Mouse (Mus musculus) MEL (cell line): Measurements from ENCODE around the gene 1190005I06Rik. TPM values are rescaled to one million over a fixed set of nuclear protein-coding genes. Genes with fewer than 3 reads are reported as not detected.

Experiments
- DNase-seq: peaks from one replicate; pipeline ENCODE4 v3.0.0; 2011; ENCODE audit warnings: low read depth, low spot score
- H3K27ac ChIP-seq: 2 replicates; pipeline ENCODE4 v1.5.1; 2012; ENCODE audit warnings: low read depth, mild to moderate bottlenecking, control low read depth, low read length, moderate library complexity; ENCODE audit not compliant: control insufficient read depth
- H3K27me3 ChIP-seq, 2 experiments: fragments of 150-350 bp in 1 of 2; sonication (generic) in 1 of 2; 2 replicates each; pipeline ENCODE4 v1.6.1; 2012; ENCODE audit warnings: low read length in 2 of 2, mild to moderate bottlenecking in 2 of 2, improper control_type of control experiment in 1 of 2, moderate library complexity in 1 of 2; ENCODE audit not compliant: insufficient read depth in 2 of 2, control insufficient read depth in 1 of 2
- H3K36me3 ChIP-seq, 2 experiments: 2 replicates each; pipeline ENCODE4 v1.6.1; 2012 to 2014; ENCODE audit warnings: low read length in 2 of 2, improper control_type of control experiment in 1 of 2, inconsistent platforms in 1 of 2, mild to moderate bottlenecking in 1 of 2; ENCODE audit not compliant: insufficient read depth in 2 of 2, control insufficient read depth in 1 of 2
- H3K4me1 ChIP-seq, 2 experiments: fragments of 150-350 bp in 1 of 2; sonication (generic) in 1 of 2; 2 replicates each; pipeline ENCODE4 v1.6.1; 2012; ENCODE audit warnings: low read length in 2 of 2, improper control_type of control experiment in 1 of 2, mild to moderate bottlenecking in 1 of 2; ENCODE audit not compliant: insufficient read depth in 2 of 2, control insufficient read depth in 1 of 2
- H3K4me3 ChIP-seq, 2 experiments: fragments of 150-350 bp in 1 of 2; sonication (generic) in 1 of 2; 2 replicates each; pipeline ENCODE4 v1.5.1; 2012; ENCODE audit warnings: low read depth in 2 of 2, low read length in 2 of 2, mild to moderate bottlenecking in 2 of 2, moderate library complexity in 2 of 2, control low read depth in 1 of 2, improper control_type of control experiment in 1 of 2; ENCODE audit not compliant: control insufficient read depth in 1 of 2, insufficient read depth in 1 of 2
- H3K79me2 ChIP-seq: 2 replicates; pipeline ENCODE4 v1.6.1; 2012; ENCODE audit warnings: mild to moderate bottlenecking, low read length, moderate library complexity; ENCODE audit not compliant: control insufficient read depth, poor library complexity, insufficient read depth
- H3K9ac ChIP-seq: 2 replicates; pipeline ENCODE4 v1.6.1; 2012; ENCODE audit warnings: low read depth, mild to moderate bottlenecking, control low read depth, low read length, moderate library complexity; ENCODE audit not compliant: control insufficient read depth, poor library complexity, severe bottlenecking
- H3K9me3 ChIP-seq: fragments of 150-350 bp; sonication (generic); replicated peaks from 2 replicates; pipeline ENCODE4 v1.6.1; 2012; ENCODE audit warnings: mild to moderate bottlenecking, low read length, improper control_type of control experiment, moderate library complexity; ENCODE audit not compliant: insufficient read depth
- CTCF ChIP-seq, 3 experiments: IDR thresholded peaks in 2 of 3; conservative IDR thresholded peaks in 1 of 3; 2 replicates each; pipeline ENCODE4 v1.5.1; 2011 to 2012; ENCODE audit warnings: low read length in 3 of 3, low read depth in 2 of 3, mild to moderate bottlenecking in 2 of 3, improper control_type of control experiment in 1 of 3, inconsistent platforms in 1 of 3, mixed read lengths in 1 of 3, moderate library complexity in 1 of 3; ENCODE audit not compliant: control insufficient read depth in 1 of 3, insufficient read depth in 1 of 3, poor library complexity in 1 of 3, severe bottlenecking in 1 of 3
- E2F4 ChIP-seq: IDR thresholded peaks from 2 replicates; pipeline ENCODE4 v1.6.1; 2011; ENCODE audit warnings: low read depth, low read length, improper control_type of control experiment, borderline replicate concordance
- GABPA ChIP-seq: IDR thresholded peaks from 2 replicates; pipeline ENCODE4 v1.6.1; 2012; ENCODE audit warnings: low read depth, mild to moderate bottlenecking, inconsistent platforms, low read length, improper control_type of control experiment, moderate library complexity
- GATA1 ChIP-seq: IDR thresholded peaks from 2 replicates; pipeline ENCODE4 v1.6.1; 2011; ENCODE audit warnings: low read depth, low read length, improper control_type of control experiment
- MAX ChIP-seq: IDR thresholded peaks from 2 replicates; pipeline ENCODE4 v1.6.1; 2011; ENCODE audit warnings: low read length, improper control_type of control experiment
- MEF2A ChIP-seq: IDR thresholded peaks from 2 replicates; pipeline ENCODE4 v1.6.1; 2014; ENCODE audit warnings: low read depth, mild to moderate bottlenecking, inconsistent platforms, low read length, improper control_type of control experiment; ENCODE audit not compliant: poor library complexity, insufficient replicate concordance, severe bottlenecking; ENCODE audit errors: extremely low read depth
- MXI1 ChIP-seq: IDR thresholded peaks from 2 replicates; pipeline ENCODE4 v1.6.1; 2011; ENCODE audit warnings: mild to moderate bottlenecking, low read depth, low read length, improper control_type of control experiment
- NELFE ChIP-seq: IDR thresholded peaks from 2 replicates; pipeline ENCODE4 v1.6.1; 2011; ENCODE audit warnings: low read depth, low read length, improper control_type of control experiment
- NRF1 ChIP-seq: IDR thresholded peaks from 2 replicates; pipeline ENCODE4 v1.6.1; 2014; ENCODE audit warnings: low read depth, mild to moderate bottlenecking, inconsistent platforms, low read length, improper control_type of control experiment, moderate library complexity; ENCODE audit not compliant: poor library complexity, insufficient read depth, severe bottlenecking
- POLR2A ChIP-seq, 2 experiments: IDR thresholded peaks; 2 replicates each; pipeline ENCODE4 v1.6.1; 2011 to 2012; ENCODE audit warnings: low read length in 2 of 2, mild to moderate bottlenecking in 2 of 2, control low read depth in 1 of 2, improper control_type of control experiment in 1 of 2, low read depth in 1 of 2, moderate library complexity in 1 of 2; ENCODE audit not compliant: control insufficient read depth in 1 of 2, insufficient read depth in 1 of 2, poor library complexity in 1 of 2
- RAD21 ChIP-seq: IDR thresholded peaks from 2 replicates; pipeline ENCODE4 v1.6.1; 2011; ENCODE audit warnings: mild to moderate bottlenecking, low read depth, low read length, improper control_type of control experiment
- RCOR1 ChIP-seq: IDR thresholded peaks from 2 replicates; pipeline ENCODE4 v1.6.1; 2012; ENCODE audit warnings: low read depth, mild to moderate bottlenecking, inconsistent platforms, low read length, improper control_type of control experiment
- SMC3 ChIP-seq: IDR thresholded peaks from 2 replicates; pipeline ENCODE4 v1.6.1; 2011; ENCODE audit warnings: low read depth, low read length, improper control_type of control experiment
- TBP ChIP-seq: IDR thresholded peaks from 2 replicates; pipeline ENCODE4 v1.8.0; 2011; ENCODE audit warnings: low read depth, low read length, improper control_type of control experiment
- TCF12 ChIP-seq: IDR thresholded peaks from 2 replicates; pipeline ENCODE4 v1.6.1; 2014; ENCODE audit warnings: low read depth, mild to moderate bottlenecking, inconsistent platforms, low read length, improper control_type of control experiment, moderate library complexity
- UBTF ChIP-seq: IDR thresholded peaks from 2 replicates; pipeline ENCODE4 v1.6.1; 2012; ENCODE audit warnings: low read depth, mild to moderate bottlenecking, inconsistent platforms, low read length, improper control_type of control experiment, moderate library complexity, borderline replicate concordance; ENCODE audit not compliant: insufficient read depth
- ZKSCAN1 ChIP-seq: IDR thresholded peaks from 2 replicates; pipeline ENCODE4 v1.6.1; 2012; ENCODE audit warnings: low read depth, mild to moderate bottlenecking, inconsistent platforms, low read length, improper control_type of control experiment, moderate library complexity
- polyA plus RNA-seq, 2 experiments: library from polyadenylated mRNA; stranded (reverse) in 1 of 2; unstranded in 1 of 2; fragments of >175 nt in 1 of 2; fragments of >200 nt in 1 of 2; gene quantifications; 2 replicates each; pipeline versions ENCODE4 v1.2.1 to v1.2.4; 2012; ENCODE audit warnings: low replicate concordance in 2 of 2, low read depth in 1 of 2; ENCODE audit not compliant: insufficient read length in 2 of 2, insufficient read depth in 1 of 2, missing spikeins in 1 of 2
- total RNA-seq: library from RNA; depleted of rRNA; stranded (reverse); fragments of 300-350 nt; gene quantifications from 2 replicates; pipeline ENCODE4 v1.2.3, GENCODE M21; 2012

Gene 1190005I06Rik
- total and polyA plus RNA-seq, 3 experiments = 2.1 to 2.3 TPM; not detected in 1

DNA sequence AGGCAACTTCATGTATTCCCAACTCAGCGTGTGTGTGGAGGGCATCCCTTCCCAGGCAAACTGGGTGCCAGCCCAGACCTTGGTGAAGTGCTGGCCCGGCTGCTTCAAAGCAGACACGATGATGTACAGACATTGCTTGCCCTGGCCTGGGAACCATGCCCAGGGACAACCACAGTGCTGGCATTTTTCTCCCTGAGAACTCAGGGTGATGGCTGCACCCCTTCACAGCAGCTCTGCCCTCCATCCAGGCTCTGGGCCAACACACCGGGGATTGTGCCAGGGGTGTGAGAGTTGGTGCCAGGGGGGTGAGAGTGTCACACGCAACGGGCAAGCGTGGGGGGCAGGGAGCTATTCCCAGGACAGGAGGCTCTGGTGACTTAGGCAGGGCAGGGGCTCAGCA, 2.8 kb downstream of the 1190005I06Rik start:
- H3K4me3 ChIP-seq = no peak overlapping the region
- H3K4me1 ChIP-seq = peaks cover 0 to 5% of the 10 kb centered on the region in 2 experiments; a peak in 1 of 4 replicates
- no peaks in the 10 kb centered on the region for H3K79me2 ChIP-seq
- H3K9ac ChIP-seq = no peak overlapping the region
- H3K27ac ChIP-seq = no peak overlapping the region
- no peaks in the 10 kb centered on the region for H3K9me3 ChIP-seq
- no peaks in the 10 kb centered on the region for H3K36me3 ChIP-seq
- DNase-seq = no peak
- TF ChIP-seq MXI1 = no peak
- no peak for TF ChIP-seq NELFE
- no peak for TF ChIP-seq E2F4
- TF ChIP-seq CTCF (IDR thresholded peaks at IDR 0.05 in 2 of 3, conservative IDR thresholded peaks at IDR 0.05 in 1 of 3; ENCODE audit: control insufficient read depth in 1 of 3, insufficient read depth in 1 of 3, low read depth in 2 of 3, low read length in 3 of 3, poor library complexity in 1 of 3, severe bottlenecking in 1 of 3) = no peak
- no peak for TF ChIP-seq UBTF
- no peak for TF ChIP-seq RAD21
- no peak for TF ChIP-seq TCF12
- no peak for TF ChIP-seq MAX
- no peaks in the 10 kb centered on the region for H3K27me3 ChIP-seq

DNA sequence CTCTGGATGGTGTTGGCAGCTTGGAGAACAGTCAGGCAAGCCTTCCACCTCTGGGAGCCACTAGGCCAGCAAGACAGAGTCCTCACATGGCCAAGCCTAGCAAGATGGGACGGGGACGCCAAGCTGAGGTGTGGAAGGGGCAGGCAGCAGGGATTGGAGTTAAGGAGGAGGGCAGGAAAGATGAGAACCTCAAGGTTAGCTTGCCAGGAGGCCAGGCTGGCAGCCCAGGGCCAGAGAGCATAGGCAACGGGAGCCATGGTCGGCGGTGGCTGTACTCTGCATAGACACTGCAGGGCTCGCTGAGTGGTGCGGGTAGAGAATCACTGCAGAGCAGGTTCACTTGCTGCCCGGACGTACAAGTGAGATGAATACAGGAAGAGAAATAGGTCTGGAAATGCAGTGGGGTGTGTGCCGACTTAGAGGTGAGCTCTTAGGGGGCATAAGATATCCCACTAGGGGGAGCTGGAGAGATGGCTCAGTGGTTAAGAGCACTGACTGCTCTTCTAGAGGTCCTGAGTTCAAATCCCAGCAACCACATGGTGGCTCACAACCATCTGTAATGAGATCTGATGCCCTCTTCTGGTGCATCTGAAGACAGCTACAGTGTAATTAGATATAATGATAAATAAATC, 5.3 kb downstream of the 1190005I06Rik start:
- no peaks in the 10 kb centered on the region for H3K9me3 ChIP-seq
- H3K9ac ChIP-seq = no peak overlapping the region
- H3K36me3 ChIP-seq = no peaks in the 10 kb centered on the region
- DNase-seq = peak; percentile 50
- peaks cover 0 to 5% of the 10 kb centered on the region in 2 experiments; a peak in 1 of 4 replicates for H3K4me1 ChIP-seq
- TF ChIP-seq CTCF (IDR thresholded peaks at IDR 0.05 in 2 of 3, conservative IDR thresholded peaks at IDR 0.05 in 1 of 3; ENCODE audit: control insufficient read depth in 1 of 3, insufficient read depth in 1 of 3, low read depth in 2 of 3, low read length in 3 of 3, poor library complexity in 1 of 3, severe bottlenecking in 1 of 3) (peak; percentile 3 to 19 (median 14); a peak in 2 of 6 replicates), GABPA (no peak), ZKSCAN1 (no peak), TBP (peak; percentile 60; the same call in 1 of the 2 replicates)
- no peak overlapping the region for H3K27ac ChIP-seq
- H3K4me3 ChIP-seq = no peak overlapping the region
- H3K27me3 ChIP-seq = no peaks in the 10 kb centered on the region
- H3K79me2 ChIP-seq = no peaks in the 10 kb centered on the region

DNA sequence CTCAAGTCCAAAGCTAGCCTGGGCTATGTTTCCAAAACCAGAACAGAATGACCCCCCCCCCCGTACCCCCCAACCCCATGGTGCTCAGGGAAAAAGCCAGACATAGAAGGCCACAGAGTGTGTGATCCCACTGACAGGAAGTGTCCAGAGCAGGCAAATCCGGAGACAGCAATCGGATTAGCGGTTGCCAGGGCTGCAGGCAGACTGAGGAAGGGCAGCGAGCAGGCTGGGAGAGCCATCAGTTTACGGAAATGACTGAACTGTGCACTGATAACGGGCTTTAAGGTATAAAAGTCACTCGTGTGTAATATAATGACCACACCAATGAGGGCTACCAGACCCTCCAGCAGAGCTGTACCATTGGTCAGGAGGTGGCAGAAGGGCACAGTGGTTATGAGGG, 6.2 kb downstream of the 1190005I06Rik start:
- peak; percentile 34 for DNase-seq
- no peak overlapping the region for H3K4me3 ChIP-seq
- no peak for TF ChIP-seq NRF1
- TF ChIP-seq RCOR1 = no peak
- no peak for TF ChIP-seq SMC3
- no peak for TF ChIP-seq MEF2A
- TF ChIP-seq POLR2A (IDR thresholded peaks at IDR 0.05; ENCODE audit: control insufficient read depth in 1 of 2, insufficient read depth in 1 of 2, low read depth in 1 of 2, low read length in 2 of 2, poor library complexity in 1 of 2) = no peak
- TF ChIP-seq GATA1 = 0 out of 2 replicates have a peak, but pooled peaks have one; percentile 22
- TF ChIP-seq, all 39 proteins: peak for 1
- H3K9me3 ChIP-seq = no peaks in the 10 kb centered on the region
- H3K27me3 ChIP-seq = no peaks in the 10 kb centered on the region
- H3K27ac ChIP-seq = no peak overlapping the region
- no peaks in the 10 kb centered on the region for H3K36me3 ChIP-seq
- H3K4me1 ChIP-seq = peaks cover 0 to 5% of the 10 kb centered on the region in 2 experiments; a peak in 1 of 4 replicates
- H3K79me2 ChIP-seq = no peaks in the 10 kb centered on the region
- H3K9ac ChIP-seq = no peak overlapping the region
